ENCODE assay signal across 17 mouse cellular contexts in the genomic region with DNA sequence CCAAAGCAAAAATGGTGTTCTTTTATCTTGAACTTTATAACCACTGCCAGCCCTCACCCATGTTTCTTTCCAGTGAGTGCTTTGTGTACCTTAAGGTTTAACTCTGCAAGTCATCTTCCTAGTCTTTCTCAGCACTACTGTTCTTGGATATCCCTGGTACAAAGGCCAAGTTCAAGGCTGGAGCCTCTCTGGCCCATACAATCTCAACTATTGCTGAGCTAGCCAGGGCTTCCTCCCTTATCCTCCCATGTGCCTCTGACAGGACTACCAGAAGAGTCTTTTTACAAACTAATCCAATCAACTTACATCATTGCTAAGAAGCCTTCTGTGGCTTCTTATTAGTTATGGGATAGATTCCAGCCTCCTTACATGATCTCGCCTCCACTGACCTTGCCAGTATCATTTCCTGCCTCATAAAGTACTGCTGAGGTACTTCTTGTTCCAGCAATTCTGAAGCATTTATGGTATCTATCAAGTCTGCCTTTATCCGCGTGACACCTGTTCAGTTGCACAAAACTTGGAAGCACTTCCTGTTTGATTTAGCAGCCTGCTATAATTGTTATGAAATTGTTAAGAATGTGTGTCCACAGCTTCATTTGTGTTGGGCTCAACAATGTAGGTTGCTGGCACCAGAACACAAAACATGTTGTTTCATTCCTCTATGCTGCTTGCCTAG. TPM values are rescaled to one million over a fixed set of nuclear protein-coding genes. Genes with fewer than 3 reads are reported as not detected.
DNase-seq lines count a peak whose midpoint lies in the region; ATAC-seq lines count a peak whose summit lies in the region.
"Had no signal": no experiment of that assay in that cellular context is flagged by ENCODE, and none has a peak within 500 bp of the region (broad histone marks: within the 10 kb centered on the region; RNA-seq: fewer than 3 reads in every experiment).

No protein-coding gene starts in this region.

- no peaks in the 10 kb centered on the region for H3K4me1 ChIP-seq in kidney, embryonic 15.5 days
- H3K4me1 ChIP-seq in intestine, embryonic 16.5 days (ENCODE audit: control insufficient read depth, insufficient read depth, low read length), result peaks cover 20% of the 10 kb centered on the region
- no peaks in the 10 kb centered on the region for H3K4me1 ChIP-seq in hindbrain, embryonic 10.5 days (replicated peaks)
- H3K4me1 ChIP-seq: embryonic facial prominence, embryonic 15.5 days; heart, embryonic 13.5 days; midbrain, embryonic 12.5 days had no signal

- no peak overlapping the region for H3K4me2 ChIP-seq in kidney, embryonic 15.5 days
- no peak overlapping the region for H3K4me2 ChIP-seq in intestine, embryonic 16.5 days (ENCODE audit: low read depth, low read length)
- H3K4me2 ChIP-seq: embryonic facial prominence, embryonic 15.5 days; heart, embryonic 13.5 days; midbrain, embryonic 12.5 days had no signal

- no peaks in the 10 kb centered on the region for H3K27me3 ChIP-seq in kidney, embryonic 15.5 days
- H3K27me3 ChIP-seq in intestine, embryonic 16.5 days (replicated peaks; ENCODE audit: control insufficient read depth, insufficient read depth, low read length), result no peaks in the 10 kb centered on the region
- no peaks in the 10 kb centered on the region for H3K27me3 ChIP-seq in hindbrain, embryonic 10.5 days (ENCODE audit: insufficient read depth, poor library complexity, severe bottlenecking)
- H3K27me3 ChIP-seq: embryonic facial prominence, embryonic 15.5 days; heart, embryonic 13.5 days; midbrain, embryonic 12.5 days had no signal

- H3K9me3 ChIP-seq in kidney, embryonic 15.5 days (replicated peaks), result no peaks in the 10 kb centered on the region
- H3K9me3 ChIP-seq in intestine, embryonic 16.5 days (ENCODE audit: control insufficient read depth, low read length), result no peaks in the 10 kb centered on the region
- H3K9me3 ChIP-seq in hindbrain, embryonic 10.5 days, result no peaks in the 10 kb centered on the region
- H3K9me3 ChIP-seq: embryonic facial prominence, embryonic 15.5 days; G1E; heart, embryonic 13.5 days; midbrain, embryonic 12.5 days had no signal

- H3K9ac ChIP-seq in kidney, embryonic 15.5 days, result no peak overlapping the region
- H3K9ac ChIP-seq in intestine, embryonic 16.5 days (ENCODE audit: low read depth, low read length), result no peak overlapping the region
- H3K9ac ChIP-seq: embryonic facial prominence, embryonic 15.5 days; heart, embryonic 13.5 days; midbrain, embryonic 12.5 days had no signal

- 66% methylated on average over 3 of the region's 3 CpGs for WGBS in kidney, embryonic 15.5 days
- WGBS in intestine, embryonic 16.5 days, result 36% methylated on average over 3 of the region's 3 CpGs
- WGBS in hindbrain, embryonic 10.5 days, result 81% methylated on average over 3 of the region's 3 CpGs

- no peaks in the 10 kb centered on the region for H3K36me3 ChIP-seq in kidney, embryonic 15.5 days
- H3K36me3 ChIP-seq in intestine, embryonic 16.5 days (ENCODE audit: control insufficient read depth, insufficient read depth, low read length), result no peaks in the 10 kb centered on the region
- no peaks in the 10 kb centered on the region for H3K36me3 ChIP-seq in hindbrain, embryonic 10.5 days
- H3K36me3 ChIP-seq: embryonic facial prominence, embryonic 15.5 days; G1E; heart, embryonic 13.5 days; midbrain, embryonic 12.5 days had no signal

- peak; percentile 20 for DNase-seq in kidney, adult 9 months
- peak; percentile 41 for DNase-seq in MEL-GATA-1-ER (ENCODE audit: extremely low read depth, low read depth)
- DNase-seq in hindbrain, embryonic 10.5 days (ENCODE audit: low spot score), result no peak
- DNase-seq: adrenal gland, postnatal 10 days; cerebellum, adult 9-10 months; gastrocnemius, postnatal 25 days; kidney, postnatal 25 days had no signal

- no peak overlapping the region for H3K4me3 ChIP-seq in kidney, embryonic 15.5 days (replicated peaks)
- no peak overlapping the region for H3K4me3 ChIP-seq in intestine, embryonic 16.5 days (ENCODE audit: low read length)
- no peak overlapping the region for H3K4me3 ChIP-seq in hindbrain, embryonic 10.5 days
- H3K4me3 ChIP-seq: embryonic facial prominence, embryonic 15.5 days; heart, embryonic 13.5 days; midbrain, embryonic 12.5 days; myocyte had no signal

- H3K27ac ChIP-seq in kidney, embryonic 15.5 days, result no peak overlapping the region
- peak overlapping the region; percentile 87 for H3K27ac ChIP-seq in intestine, embryonic 16.5 days (ENCODE audit: low read length)
- no peak overlapping the region for H3K27ac ChIP-seq in hindbrain, embryonic 10.5 days
- H3K27ac ChIP-seq: embryonic facial prominence, embryonic 15.5 days; heart, embryonic 13.5 days; midbrain, embryonic 12.5 days had no signal

- no peak for ATAC-seq in kidney, embryonic 15.5 days (replicated peaks; ENCODE audit: low FRiP score)
- ATAC-seq in intestine, embryonic 16.5 days, result peak; percentile 92
- ATAC-seq in megakaryocyte, adult 5-6 weeks (ENCODE audit: poor library complexity, severe bottlenecking), result peak; percentile 11; the same call in 1 of the 2 replicates
- no peak for ATAC-seq in cerebellum, adult (ENCODE audit: insufficient number of reproducible peaks, low FRiP score, low TSS enrichment)
- ATAC-seq: forebrain, embryonic 16.5 days had no signal

RNA-seq across cellular contexts. Expression of gene Gadd45a, which starts 19.8 kb away (rescaled TPM):
- 32.7 and 41.2 TPM in 2 replicates for polyA plus RNA-seq in kidney, embryonic 15.5 days (2015; fragmentation: Nextera tagmentation; extraction: Ambion mirVana)
- polyA plus RNA-seq in intestine, embryonic 16.5 days (2015; fragmentation: Nextera tagmentation; extraction: Ambion mirVana), result 27.4 and 30.2 TPM in 2 replicates
- total RNA-seq in megakaryocyte, adult 5-6 weeks (2015), result 59.6 and 62.4 TPM in 2 replicates
- total RNA-seq in megakaryocyte, adult 5-6 weeks (2017), result 77.2 and 95.9 TPM in 2 replicates
- 21.9 and 25.7 TPM in 2 replicates for polyA plus RNA-seq in hindbrain, embryonic 10.5 days (2016; fragmentation: Nextera tagmentation; extraction: Ambion mirVana)

Comparison
In these comparisons a context has a peak if more than half of its experiments do, and no peak if none do; other contexts are left out.
1. ATAC-seq: peak in intestine, embryonic 16.5 days (single experiment) and megakaryocyte, adult 5-6 weeks (single experiment); none in kidney, embryonic 15.5 days (single experiment) and cerebellum, adult (single experiment).